Mouse (Mus musculus): ENCODE data around the gene Gm42669.

GRCm38 (mm10) chr5:107545927-107546326, 38.5 kb downstream of the Gm42669 start:
- TF ChIP-seq GATA1 (IDR thresholded peaks at IDR 0.05; ENCODE audit: low read length) (no peak), TAL1 (IDR thresholded peaks at IDR 0.05; ENCODE audit: low read length) (no peak)

All from erythroblast, embryonic 14.5 days (primary cell).